Mouse (Mus musculus) gastrocnemius, postnatal 25 days (tissue): Measurements from ENCODE around the gene Rab5a. TPM values are rescaled to one million over a fixed set of nuclear protein-coding genes. Genes with fewer than 3 reads are reported as not detected.

Experiments used
- DNase-seq: peaks from one replicate; pipeline ENCODE4 v3.0.0; 2022
- total RNA-seq, 2 experiments: library from RNA; stranded (reverse); gene quantifications; 1 replicate in 1 of 2; 2 replicates in 1 of 2; pipeline ENCODE4 v1.2.3; 2021

The Rab5a gene
- total RNA-seq, 2 experiments from 2014 or later: 38.3 to 39.7 TPM

DNA sequence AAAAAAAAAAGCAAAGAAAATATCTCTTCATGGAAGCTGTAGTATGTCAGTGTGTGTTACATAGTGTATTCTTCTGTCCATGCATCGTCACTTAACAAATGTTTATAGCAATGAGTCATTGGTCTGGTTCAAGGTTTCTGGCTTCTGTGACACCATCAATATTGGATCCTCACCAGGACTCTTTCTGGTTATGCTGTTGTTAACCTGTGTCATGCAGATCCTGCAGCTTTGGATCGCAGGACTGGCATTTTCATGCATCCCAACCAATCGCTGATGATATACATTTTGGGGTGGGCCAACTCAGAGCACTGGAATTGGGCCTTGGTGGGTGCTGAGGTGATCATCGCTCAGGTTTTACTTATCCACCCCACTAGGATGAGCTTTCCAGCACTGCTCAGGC is 63.5 kb downstream of the Rab5a start:
- no peak for DNase-seq

DNA sequence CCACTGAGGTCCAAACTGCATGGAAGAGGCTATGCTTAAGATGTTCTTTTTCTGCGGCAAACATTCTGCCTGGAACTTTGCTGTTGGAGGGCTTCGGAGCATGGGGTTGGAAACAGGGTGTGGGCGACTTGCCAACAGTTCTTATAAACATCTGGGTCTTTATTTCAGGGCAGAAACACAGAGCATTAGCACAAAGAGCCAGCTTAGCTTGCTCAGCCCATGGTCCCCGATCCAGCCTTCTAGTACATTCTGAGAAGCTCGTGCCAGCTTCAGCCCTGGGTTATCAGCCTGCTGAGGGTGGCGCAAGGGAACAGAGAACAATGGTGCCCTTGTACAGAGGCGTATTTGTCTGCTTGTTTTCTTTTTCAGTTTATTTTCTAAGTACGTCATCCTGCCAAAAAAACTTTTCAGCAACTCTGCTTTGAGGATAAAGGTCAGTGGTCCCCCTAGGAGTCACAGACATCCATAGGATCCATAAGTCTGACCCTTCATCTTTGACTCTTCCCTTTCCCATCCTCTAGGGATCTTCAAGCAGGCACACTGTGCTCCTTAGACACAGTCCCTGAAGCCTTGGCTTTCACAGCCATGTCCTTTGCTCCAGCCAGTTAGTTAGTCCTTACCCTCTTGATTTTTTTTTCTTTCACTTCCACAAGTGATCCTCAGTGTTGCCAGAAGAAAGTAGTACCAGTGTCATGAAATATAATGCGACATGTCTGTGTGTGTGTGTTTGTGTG is 64.7 kb downstream of the Rab5a start:
- no peak for DNase-seq

DNA sequence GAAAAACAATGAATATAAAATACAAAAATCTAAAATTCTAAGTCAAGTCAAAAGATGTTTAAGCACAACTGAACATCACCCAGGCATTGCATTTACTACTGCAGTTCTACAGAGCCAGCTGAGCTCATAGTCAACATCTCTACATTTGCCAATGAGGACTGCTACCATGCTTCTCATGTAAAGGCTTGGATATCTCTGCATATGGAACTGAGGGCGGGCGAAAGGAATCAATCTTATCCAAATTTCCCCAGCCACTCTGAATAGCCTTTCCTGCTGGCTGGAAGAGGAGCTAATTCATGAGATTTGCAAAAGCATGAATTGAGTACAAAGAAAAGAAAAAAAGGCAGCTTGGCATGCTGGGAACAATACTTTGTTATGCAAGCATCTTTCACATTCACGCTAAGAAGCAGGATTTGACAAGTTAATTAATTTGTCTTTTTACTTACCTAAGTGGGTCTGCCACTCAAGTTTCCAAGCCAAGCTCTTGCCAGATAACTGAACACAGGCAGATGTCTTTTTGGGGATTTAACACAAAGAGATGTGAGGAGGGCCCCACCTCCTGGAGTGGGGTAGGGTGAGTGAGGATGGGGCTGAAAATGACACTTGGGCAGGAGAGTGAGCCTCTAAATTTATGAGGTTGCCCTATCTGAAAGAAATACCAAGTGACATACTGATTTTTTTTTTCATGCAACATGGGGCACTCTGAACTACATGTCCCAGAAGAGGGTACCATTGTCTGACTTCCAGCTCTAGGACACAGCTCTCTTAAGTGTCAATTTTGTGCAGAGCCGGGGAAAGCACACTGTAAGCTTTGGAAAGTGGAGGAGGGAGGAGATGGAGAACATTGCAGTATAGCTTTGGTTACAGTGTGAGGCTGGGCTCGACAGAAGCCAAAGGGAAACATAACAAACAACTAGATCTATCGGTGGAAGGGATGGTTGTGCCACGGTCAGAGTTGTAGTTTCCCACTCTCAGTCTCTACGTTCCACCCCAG is 72.6 kb downstream of the Rab5a start:
- DNase-seq: no peak

DNA sequence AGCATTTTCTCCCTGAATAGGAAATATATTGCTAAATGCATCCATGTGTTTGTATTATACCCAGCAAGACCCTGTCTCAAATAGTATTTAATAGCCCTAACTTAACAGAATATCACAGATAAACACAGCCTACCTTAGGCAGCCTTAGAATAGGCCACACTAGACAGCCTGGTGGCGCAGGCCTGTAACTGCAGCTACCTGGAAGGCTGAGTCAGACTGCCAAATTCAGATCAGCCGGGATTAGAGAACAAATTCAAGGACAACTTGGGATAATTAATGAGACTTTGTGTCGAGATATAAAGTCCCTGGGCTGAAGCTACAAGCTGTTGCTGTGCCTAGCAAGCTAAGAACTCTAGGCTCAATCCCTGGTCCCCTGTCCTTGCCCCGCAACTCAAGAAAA is 75.1 kb downstream of the Rab5a start:
- DNase-seq: no peak

DNA sequence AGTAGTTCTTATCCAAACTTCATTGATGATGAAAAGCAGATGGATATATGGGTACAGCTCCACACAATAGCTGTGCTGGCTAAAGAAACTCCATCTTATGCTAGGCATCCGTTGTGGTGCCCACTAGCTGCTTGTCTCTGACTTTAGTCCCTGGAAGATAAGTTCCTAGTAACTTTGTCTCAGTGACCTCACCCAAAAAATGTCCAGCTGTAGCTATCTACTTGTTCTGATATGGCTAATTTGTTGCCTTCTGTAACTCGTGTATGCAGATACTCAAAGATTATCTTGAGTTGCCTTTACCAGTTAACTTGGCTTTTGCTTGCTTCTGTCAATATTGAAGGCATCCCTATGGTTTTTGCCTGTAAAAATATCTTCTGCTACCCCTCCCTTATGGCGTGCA is 75.8 kb downstream of the Rab5a start:
- DNase-seq: no peak

Other genes starting within 250 kb of the Rab5a start
- under 1 TPM; 0.13 to 0.19 TPM for gene Efhb, start 15.9 kb upstream of the Rab5a start, total RNA-seq
- gene Pp2d1, start 60.2 kb downstream of the Rab5a start, total RNA-seq: not detected
- 10 to 100 TPM; 53.0 to 66.7 TPM for gene Kat2b, start 87.6 kb downstream of the Rab5a start, total RNA-seq
- gene Sgo1, start 210.1 kb downstream of the Rab5a start, total RNA-seq: under 1 TPM in 1 of 2 experiments, not detected in 1; 0.13 TPM